Mouse (Mus musculus) G1E (cell line): ENCODE measurements around the gene Cbx3.

Experiments used
- CTCF ChIP-seq: IDR thresholded peaks from 2 replicates; pipeline ENCODE4 v1.5.1; 2012; ENCODE audit warnings: low read depth, low read length, inconsistent platforms, mixed read lengths
- GATA2 ChIP-seq: IDR thresholded peaks from 2 replicates; pipeline ENCODE4 v1.6.1; 2012; ENCODE audit warnings: low read depth, low read length, inconsistent platforms, borderline replicate concordance

- no peak for TF ChIP-seq CTCF
- no peak for TF ChIP-seq GATA2
Measured at GRCm38 (mm10) chr6:51471782-51472181, 1.6 kb downstream of the Cbx3 start.
